Mouse (Mus musculus) limb, embryonic 13.5 days (tissue): ENCODE measurements around the gene Fbxl19. TPM values are rescaled to one million over a fixed set of nuclear protein-coding genes. Genes with fewer than 3 reads are reported as not detected.
A peak's percentile ranks its signal among the peaks of the same experiment; 100 is the strongest.

Source experiments
- ATAC-seq: fragments of 200-750 bp; cut with Nextera tagmentation; 2 replicates; pipeline ENCODE4 v1.8.0; 2017; ENCODE audit warnings: low read depth, moderate number of reproducible peaks, moderate TSS enrichment; ENCODE audit not compliant: low FRiP score
- H3K27ac ChIP-seq: fragments of 300-500 bp; sonication (generic); 2 replicates; pipeline ENCODE4 v1.5.1; 2015; ENCODE audit warnings: inconsistent platforms, mild to moderate bottlenecking, moderate library complexity
- H3K27me3 ChIP-seq: fragments of 300-500 bp; sonication (generic); 2 replicates; pipeline ENCODE4 v1.6.1; 2015; ENCODE audit warnings: mild to moderate bottlenecking, inconsistent platforms
- H3K36me3 ChIP-seq: fragments of 300-500 bp; sonication (generic); 2 replicates; pipeline ENCODE4 v1.6.1; 2015; ENCODE audit warnings: inconsistent platforms, mild to moderate bottlenecking, moderate library complexity
- H3K4me1 ChIP-seq: fragments of 300-500 bp; sonication (generic); 2 replicates; pipeline ENCODE4 v1.6.1; 2015; ENCODE audit warnings: inconsistent platforms
- H3K4me2 ChIP-seq: fragments of 300-500 bp; sonication (generic); replicated peaks from 2 replicates; pipeline ENCODE4 v1.6.1; 2015; ENCODE audit warnings: inconsistent platforms, mild to moderate bottlenecking, moderate library complexity
- H3K4me3 ChIP-seq: fragments of 300-500 bp; sonication (generic); 2 replicates; pipeline ENCODE4 v1.5.1; 2015; ENCODE audit warnings: moderate library complexity, mild to moderate bottlenecking, inconsistent platforms
- H3K9ac ChIP-seq: fragments of 300-500 bp; sonication (generic); 2 replicates; pipeline ENCODE4 v1.6.1; 2015; ENCODE audit warnings: mild to moderate bottlenecking, inconsistent platforms
- H3K9me3 ChIP-seq: fragments of 300-500 bp; sonication (generic); 2 replicates; pipeline ENCODE4 v1.6.1; 2016; ENCODE audit warnings: inconsistent platforms
- WGBS: fragments of 180-500 bp; shearing (Covaris S2); methylation state at CpG from one replicate; pipeline ENCODE4 v1.1.7; 2015; 5-methylcytosine and 5-hydroxymethylcytosine counted together
- polyA plus RNA-seq: library from polyadenylated mRNA; unstranded; fragments of >200 nt; fragmentation: Nextera tagmentation; extraction: Ambion mirVana; gene quantifications from 2 replicates; pipeline ENCODE4 v1.2.1, GENCODE M21; 2015

Fbxl19 gene
- polyA plus RNA-seq, 1 experiment from 2014 or later: 6.7 TPM

DNA sequence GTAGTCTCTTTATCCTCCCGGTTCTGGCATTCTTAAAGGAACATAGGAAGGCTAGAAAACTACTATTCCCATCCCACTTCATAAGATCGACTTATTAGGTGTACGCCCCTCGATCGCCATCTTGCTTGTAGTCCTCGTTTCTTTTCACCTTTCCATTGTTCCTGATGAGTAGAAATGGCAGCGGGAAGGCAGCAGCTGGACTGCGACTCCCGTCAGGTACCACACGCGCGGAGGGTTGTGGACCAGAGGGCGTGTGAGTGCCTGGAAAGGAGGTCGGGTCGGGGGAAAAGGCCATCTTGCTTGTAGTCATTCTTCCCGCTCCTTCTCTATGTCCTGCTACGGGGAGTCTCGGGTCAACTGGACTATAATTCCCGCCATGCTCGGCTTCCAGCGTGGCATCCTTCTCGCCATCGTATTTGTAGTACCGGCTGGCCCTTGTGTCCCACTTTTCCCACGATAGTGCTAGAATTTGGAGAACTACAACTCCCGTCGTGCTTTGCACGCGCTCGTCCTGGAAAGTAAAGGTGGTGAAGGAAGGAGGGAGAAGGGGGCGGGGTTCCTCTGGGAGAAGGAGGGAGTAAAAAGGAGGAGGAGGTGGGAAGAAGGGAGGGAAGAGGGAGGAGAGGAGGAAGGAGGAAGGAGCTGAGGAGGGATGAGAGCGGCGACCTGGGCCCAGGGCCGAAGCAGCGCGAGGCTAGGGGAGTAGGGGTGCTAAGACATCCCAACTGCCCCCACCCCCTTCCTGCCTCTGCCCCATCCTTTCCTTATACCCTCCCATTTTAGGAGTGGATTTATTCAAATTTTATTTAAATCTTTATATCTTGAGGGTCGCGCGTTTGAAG lies 1.5 kb downstream of the Fbxl19 start:
- H3K4me1 ChIP-seq: peaks cover 22% of the 10 kb centered on the region
- H3K9me3 ChIP-seq: no peaks in the 10 kb centered on the region
- peaks cover 31% of the 10 kb centered on the region for H3K36me3 ChIP-seq
- ATAC-seq: peak; percentile 91
- H3K27me3 ChIP-seq: no peaks in the 10 kb centered on the region
- H3K4me3 ChIP-seq: peak overlapping the region; percentile 96
- peak overlapping the region; percentile 85 for H3K4me2 ChIP-seq
- WGBS: under 1% methylated on average over 39 of the region's 39 CpGs
- peak overlapping the region; percentile 93 for H3K27ac ChIP-seq
- peak overlapping the region; percentile 92 for H3K9ac ChIP-seq

DNA sequence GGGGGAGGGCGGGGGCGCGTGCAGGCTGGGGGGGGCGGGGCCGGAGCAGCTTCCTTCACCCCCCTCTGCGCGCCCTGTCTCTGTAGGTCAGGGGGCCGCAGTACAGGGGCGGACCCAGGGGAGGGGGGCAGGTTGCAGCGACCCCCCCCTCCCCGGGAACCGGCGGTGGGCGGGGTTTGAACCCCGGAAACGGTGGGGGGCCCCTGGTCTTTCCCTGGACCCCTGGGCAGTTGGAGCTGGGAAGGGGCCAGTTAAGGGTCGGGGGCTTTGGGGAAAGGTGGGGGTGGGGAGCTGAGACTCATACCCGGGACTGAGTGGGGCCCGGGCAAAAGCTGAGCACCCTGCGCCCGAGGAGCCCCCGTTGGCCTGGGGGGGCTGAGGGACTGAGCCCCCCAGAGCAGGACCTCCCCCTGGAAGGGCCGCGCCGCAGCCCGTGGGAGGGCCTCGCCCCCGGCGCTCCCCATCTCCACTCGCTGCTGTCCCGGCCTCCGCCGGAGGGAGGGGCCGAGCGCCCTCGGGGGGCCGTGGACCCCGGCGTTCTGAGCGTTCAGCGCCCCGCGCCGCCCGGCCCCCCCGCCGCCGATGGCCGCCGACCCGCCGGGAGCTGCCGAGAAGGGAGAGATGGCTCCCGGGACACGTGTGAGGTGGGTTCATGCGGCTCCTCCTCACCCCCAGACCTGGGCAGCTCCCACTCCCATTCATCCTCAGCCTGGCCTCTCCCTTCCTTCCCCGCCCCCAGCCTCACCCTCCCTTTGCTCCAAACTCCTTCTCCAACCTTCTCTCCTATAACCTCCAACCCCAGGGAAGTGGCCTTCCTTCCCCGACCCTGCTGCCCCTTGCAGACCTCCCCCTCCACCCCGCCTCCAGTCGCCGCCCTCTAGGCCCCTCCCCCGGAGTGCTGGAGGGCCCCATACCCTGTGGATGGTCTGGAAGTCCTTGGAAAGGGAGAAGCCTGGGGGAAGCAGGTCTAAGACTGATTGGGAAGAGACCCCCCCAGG lies 2.5 kb downstream of the Fbxl19 start:
- peak overlapping the region; percentile 92 for H3K9ac ChIP-seq
- H3K4me3 ChIP-seq: peak overlapping the region; percentile 96
- no peaks in the 10 kb centered on the region for H3K27me3 ChIP-seq
- H3K9me3 ChIP-seq: no peaks in the 10 kb centered on the region
- peak overlapping the region; percentile 85 for H3K4me2 ChIP-seq
- under 1% methylated on average over 52 of the region's 62 CpGs for WGBS
- H3K27ac ChIP-seq: peak overlapping the region; percentile 93
- H3K4me1 ChIP-seq: peaks cover 22% of the 10 kb centered on the region
- H3K36me3 ChIP-seq: peaks cover 40% of the 10 kb centered on the region
- ATAC-seq: peak; percentile 0; the same call in 1 of the 2 replicates

DNA sequence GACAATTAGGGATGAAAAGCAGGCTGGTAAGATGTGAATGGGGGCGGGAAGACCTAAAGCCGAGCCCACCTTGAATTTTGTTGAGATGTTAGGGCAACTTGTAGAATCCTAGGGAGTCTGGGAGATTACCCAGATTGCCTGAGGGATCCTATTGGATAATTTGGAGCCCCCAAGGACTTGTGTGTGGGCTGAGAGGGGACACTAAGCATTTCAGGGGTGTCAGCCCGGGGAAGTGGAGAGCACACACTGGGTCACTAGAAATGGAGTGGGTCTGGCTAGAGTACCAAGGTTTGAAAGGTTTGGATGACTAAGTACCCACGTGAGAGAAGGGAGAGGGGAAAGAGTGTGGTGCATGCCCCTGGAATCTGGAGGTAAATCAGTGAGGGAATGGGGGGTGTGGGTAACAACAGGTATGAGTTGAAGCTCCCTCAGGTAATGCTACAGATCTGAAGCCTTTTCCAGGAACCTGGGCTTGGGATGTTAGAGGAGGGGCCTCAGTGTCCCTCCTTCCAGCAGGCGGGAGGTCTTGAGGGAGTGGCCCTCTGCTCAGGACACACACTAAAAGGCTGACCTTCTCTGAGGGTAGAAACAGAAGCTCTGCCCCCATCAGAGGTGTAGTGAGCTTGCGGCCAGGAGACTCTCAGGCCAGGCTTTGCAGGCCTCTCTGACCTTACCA lies 3.4 kb downstream of the Fbxl19 start:
- Histone ChIP-seq H3K4me1 (peaks cover 22% of the 10 kb centered on the region), H3K9me3 (no peaks in the 10 kb centered on the region), H3K4me2 (peak overlapping the region; percentile 85), H3K4me3 (peak overlapping the region; percentile 96), H3K9ac (peak overlapping the region; percentile 92), H3K27ac (peak overlapping the region; percentile 93; the same call in 1 of the 2 replicates), H3K36me3 (peaks cover 49% of the 10 kb centered on the region), H3K27me3 (no peaks in the 10 kb centered on the region)
- no peak for ATAC-seq
- 31% methylated on average over 6 of the region's 6 CpGs for WGBS

DNA sequence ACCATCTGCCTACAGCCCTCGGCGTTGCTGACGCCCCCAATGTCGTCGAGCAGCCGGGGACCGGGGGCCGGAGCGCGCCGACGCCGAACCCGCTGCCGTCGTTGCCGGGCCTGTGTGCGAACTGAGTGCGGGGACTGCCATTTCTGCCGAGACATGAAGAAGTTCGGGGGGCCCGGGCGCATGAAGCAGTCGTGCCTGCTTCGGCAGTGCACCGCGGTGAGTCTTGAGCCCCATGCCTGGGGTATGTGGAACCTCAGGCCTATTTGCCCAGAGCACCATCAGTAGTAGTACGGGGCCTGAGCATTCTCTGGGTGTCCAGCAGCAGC lies 3.9 kb downstream of the Fbxl19 start:
- Histone ChIP-seq H3K9ac (peak overlapping the region; percentile 92; the same call in 1 of the 2 replicates), H3K4me3 (peak overlapping the region; percentile 96), H3K27me3 (no peaks in the 10 kb centered on the region), H3K9me3 (no peaks in the 10 kb centered on the region), H3K27ac (no peak overlapping the region), H3K4me2 (peak overlapping the region; percentile 85), H3K36me3 (peaks cover 54% of the 10 kb centered on the region), H3K4me1 (peaks cover 27% of the 10 kb centered on the region)
- no peak for ATAC-seq
- 92% methylated on average over 28 of the region's 28 CpGs for WGBS

DNA sequence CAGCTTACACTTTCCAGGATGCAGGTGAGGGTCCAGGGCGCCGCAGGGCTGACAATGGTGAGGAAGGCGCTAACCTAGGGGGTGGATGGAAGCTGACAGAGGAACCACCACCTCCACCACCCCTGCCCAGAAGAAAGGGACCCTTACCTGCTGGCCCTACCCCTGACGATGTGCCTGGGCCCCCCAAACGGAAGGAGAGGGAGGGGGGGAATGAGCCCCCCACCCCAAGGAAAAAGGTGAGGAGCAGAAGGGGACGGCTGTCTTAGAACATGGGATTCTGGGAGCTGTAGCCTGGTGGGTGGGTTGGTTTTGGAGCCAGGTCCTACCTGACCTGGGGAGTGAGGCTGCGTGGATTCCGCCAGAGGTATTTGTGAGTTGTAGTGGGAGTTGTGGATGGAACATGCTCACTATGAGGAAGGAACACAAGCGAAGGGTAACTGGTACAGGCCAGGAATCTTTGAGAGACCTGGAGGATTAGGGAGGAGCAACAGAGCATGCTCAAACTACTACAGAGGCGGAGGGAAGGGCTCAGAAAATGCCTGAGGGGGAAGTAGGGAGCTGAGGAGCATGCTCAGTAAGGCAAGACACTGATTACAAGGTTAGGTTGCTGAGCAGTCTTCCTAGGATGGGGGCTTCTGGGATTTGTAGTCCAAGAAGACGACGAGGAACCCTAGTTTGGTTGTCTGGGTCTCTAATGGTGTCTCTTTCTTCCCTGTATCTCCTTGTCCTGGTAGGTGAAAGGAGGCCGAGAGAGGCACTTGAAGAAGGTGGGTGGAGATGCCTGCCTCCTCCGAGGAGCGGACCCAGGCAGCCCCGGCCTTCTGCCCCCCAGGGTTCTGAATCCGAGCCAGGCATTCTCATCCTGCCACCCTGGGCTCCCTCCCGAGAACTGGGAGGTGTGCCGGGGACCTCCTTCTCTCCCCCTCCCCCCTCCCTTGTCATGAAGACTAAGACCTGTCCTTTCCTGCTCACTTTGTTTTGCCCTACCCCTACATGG lies 6.1 kb downstream of the Fbxl19 start:
- no peaks in the 10 kb centered on the region for H3K9me3 ChIP-seq
- no peak overlapping the region for H3K4me3 ChIP-seq
- no peak overlapping the region for H3K27ac ChIP-seq
- H3K9ac ChIP-seq: no peak overlapping the region
- H3K4me1 ChIP-seq: peaks cover 29% of the 10 kb centered on the region
- no peak overlapping the region for H3K4me2 ChIP-seq
- ATAC-seq: no peak
- H3K27me3 ChIP-seq: no peaks in the 10 kb centered on the region
- H3K36me3 ChIP-seq: peaks cover 76% of the 10 kb centered on the region
- WGBS: 82% methylated on average over 16 of the region's 19 CpGs

DNA sequence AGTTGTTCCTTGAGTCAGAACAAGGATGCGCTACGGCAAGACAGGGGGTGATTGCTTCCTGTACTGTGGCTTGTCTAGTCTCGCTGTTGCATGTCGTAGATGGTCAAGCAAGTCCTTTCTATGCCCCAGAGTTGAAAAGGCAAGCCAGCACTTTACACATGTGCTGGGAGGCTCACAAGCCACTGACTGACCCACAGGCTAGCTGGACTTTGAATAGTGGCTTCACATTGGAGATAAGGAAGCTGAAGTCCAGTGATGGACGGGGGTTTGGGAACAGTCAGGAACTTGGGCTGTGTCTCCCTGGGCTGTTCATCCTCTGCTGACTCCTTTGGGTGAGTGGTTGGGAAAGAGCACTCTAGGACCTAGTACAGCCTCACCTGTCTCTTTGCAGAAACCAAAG lies 7.3 kb downstream of the Fbxl19 start:
- H3K4me3 ChIP-seq: no peak overlapping the region
- WGBS: 93% methylated on average over 5 of the region's 5 CpGs
- H3K27ac ChIP-seq: no peak overlapping the region
- no peaks in the 10 kb centered on the region for H3K9me3 ChIP-seq
- peaks cover 39% of the 10 kb centered on the region for H3K4me1 ChIP-seq
- ATAC-seq: no peak
- peaks cover 88% of the 10 kb centered on the region for H3K36me3 ChIP-seq
- no peak overlapping the region for H3K4me2 ChIP-seq
- 0 out of 2 replicates have a peak overlapping the region, but pooled peaks have one; percentile 48 for H3K9ac ChIP-seq
- no peaks in the 10 kb centered on the region for H3K27me3 ChIP-seq

DNA sequence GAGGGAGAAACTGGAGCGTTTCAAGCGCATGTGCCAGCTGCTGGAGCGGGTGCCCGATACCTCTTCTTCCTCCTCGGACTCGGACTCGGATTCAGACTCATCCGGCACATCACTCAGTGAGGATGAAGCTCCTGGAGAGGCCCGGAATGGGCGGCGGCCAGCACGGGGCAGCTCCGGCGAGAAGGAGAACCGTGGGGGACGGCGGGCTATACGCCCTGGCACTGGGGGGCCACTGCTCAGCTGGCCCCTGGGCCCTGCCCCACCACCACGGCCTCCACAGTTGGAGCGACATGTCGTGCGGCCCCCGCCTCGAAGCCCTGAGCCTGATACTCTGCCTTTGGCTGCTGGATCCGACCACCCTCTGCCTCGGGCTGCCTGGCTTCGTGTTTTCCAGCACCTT lies 7.7 kb downstream of the Fbxl19 start:
- H3K9me3 ChIP-seq: no peaks in the 10 kb centered on the region

DNA sequence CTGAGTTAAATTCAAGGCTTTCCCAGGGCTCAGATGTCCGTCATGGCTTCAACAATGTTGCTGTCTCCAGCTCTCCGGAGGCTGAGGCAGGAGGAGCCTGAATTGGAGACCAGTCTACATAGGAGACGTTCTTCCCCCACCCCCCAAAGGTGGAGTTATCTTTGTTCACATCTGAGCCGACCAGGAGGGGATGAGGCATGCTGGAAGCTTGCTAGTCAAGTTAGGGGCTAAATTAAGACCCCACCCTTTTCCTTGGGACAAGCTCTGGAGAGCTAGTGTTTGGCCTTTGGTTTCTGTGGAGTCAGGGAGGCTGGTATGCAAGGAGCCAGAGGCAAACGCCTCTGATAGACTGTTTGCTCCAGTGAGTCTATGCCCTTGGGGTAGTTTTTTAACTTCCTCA lies 8.8 kb downstream of the Fbxl19 start:
- ATAC-seq: no peak
- Histone ChIP-seq H3K4me1 (peaks cover 32% of the 10 kb centered on the region), H3K36me3 (peaks cover 100% of the 10 kb centered on the region), H3K4me2 (no peak overlapping the region), H3K27ac (no peak overlapping the region), H3K9me3 (no peaks in the 10 kb centered on the region), H3K9ac (0 out of 2 replicates have a peak overlapping the region, but pooled peaks have one; percentile 13), H3K4me3 (no peak overlapping the region), H3K27me3 (no peaks in the 10 kb centered on the region)
- WGBS: 70% methylated on average over 5 of the region's 5 CpGs

More for the DNA sequence above, 7.7 kb downstream of the Fbxl19 start:
- Histone ChIP-seq H3K27ac (no peak overlapping the region), H3K4me2 (no peak overlapping the region), H3K4me3 (no peak overlapping the region), H3K9ac (0 out of 2 replicates have a peak overlapping the region, but pooled peaks have one; percentile 48), H3K27me3 (no peaks in the 10 kb centered on the region), H3K36me3 (peaks cover 93% of the 10 kb centered on the region), H3K4me1 (peaks cover 43% of the 10 kb centered on the region)
- no peak for ATAC-seq
- WGBS: 96% methylated on average over 27 of the region's 27 CpGs

DNA sequence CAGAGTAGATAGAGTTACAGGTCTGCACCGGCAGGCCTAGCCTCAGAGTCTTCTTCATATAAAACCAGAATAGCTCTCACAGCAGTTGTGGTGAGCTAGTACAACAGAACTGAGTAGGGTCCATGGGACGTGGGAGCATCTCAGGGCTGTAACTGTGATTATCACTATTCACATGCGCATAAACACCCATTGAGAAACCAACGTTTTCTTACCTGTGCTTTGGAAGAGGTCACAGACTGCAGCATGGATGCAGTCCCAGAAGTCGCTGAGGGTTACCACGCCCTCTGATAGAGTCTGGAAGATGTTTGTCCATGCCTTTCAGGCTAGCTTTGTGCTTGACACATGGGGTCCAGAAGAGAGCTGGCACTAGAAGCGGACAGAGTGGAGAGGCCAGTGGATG lies 9.4 kb downstream of the Fbxl19 start:
- H3K27me3 ChIP-seq: no peaks in the 10 kb centered on the region
- 88% methylated on average over 7 of the region's 7 CpGs for WGBS
- no peak overlapping the region for H3K27ac ChIP-seq
- H3K36me3 ChIP-seq: peaks cover 100% of the 10 kb centered on the region
- no peak overlapping the region for H3K4me3 ChIP-seq
- H3K9ac ChIP-seq: no peak overlapping the region
- peaks cover 29% of the 10 kb centered on the region for H3K4me1 ChIP-seq
- no peak for ATAC-seq
- H3K4me2 ChIP-seq: no peak overlapping the region
- H3K9me3 ChIP-seq: no peaks in the 10 kb centered on the region

DNA sequence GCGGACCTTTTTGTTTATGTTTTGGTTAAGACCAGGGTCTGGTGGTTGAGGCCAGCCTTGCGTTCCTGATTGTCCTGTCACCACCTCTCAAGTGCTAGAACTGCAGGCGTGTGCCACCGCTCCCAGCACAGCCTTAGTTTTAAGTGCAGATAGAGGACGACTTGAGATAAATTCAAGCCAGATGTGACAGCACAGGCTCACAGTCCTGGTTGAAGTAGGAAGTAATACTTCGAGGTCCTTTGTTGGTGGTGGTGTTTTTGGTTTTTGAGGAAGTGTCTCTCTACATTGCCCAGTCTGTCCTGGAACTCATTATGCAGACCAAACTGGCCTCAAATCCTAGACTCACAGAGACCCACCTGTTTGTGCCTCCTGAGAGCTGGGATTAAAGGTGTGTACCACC lies 15.4 kb downstream of the Fbxl19 start:
- 14% methylated on average over 6 of the region's 6 CpGs for WGBS
- H3K9ac ChIP-seq: peak overlapping the region; percentile 43; the same call in 1 of the 2 replicates
- H3K9me3 ChIP-seq: no peaks in the 10 kb centered on the region
- H3K27ac ChIP-seq: peak overlapping the region; percentile 44; the same call in 1 of the 2 replicates
- H3K4me1 ChIP-seq: peaks cover 31% of the 10 kb centered on the region
- 0 out of 2 replicates have a peak overlapping the region, but pooled peaks have one; percentile 3 for H3K4me2 ChIP-seq
- H3K4me3 ChIP-seq: peak overlapping the region; percentile 5; the same call in 1 of the 2 replicates
- no peak for ATAC-seq
- H3K27me3 ChIP-seq: no peaks in the 10 kb centered on the region
- H3K36me3 ChIP-seq: peaks cover 84% of the 10 kb centered on the region
